Mouse (Mus musculus) heart, adult 2 months (tissue): ENCODE data around the gene Inpp5b.

Experiments used
- CTCF ChIP-seq: fragments of 200-600 bp; IDR thresholded peaks from 2 replicates; pipeline ENCODE4 v1.8.1; 2022; ENCODE audit warnings: antibody characterized with exemption, mild to moderate bottlenecking, moderate library complexity
- POLR2A ChIP-seq: fragments of 200-500 bp; IDR thresholded peaks from 2 replicates; pipeline ENCODE4 v1.6.1; 2011; ENCODE audit warnings: mild to moderate bottlenecking, low read depth, low read length, control low read depth; ENCODE audit not compliant: insufficient read depth

DNA sequence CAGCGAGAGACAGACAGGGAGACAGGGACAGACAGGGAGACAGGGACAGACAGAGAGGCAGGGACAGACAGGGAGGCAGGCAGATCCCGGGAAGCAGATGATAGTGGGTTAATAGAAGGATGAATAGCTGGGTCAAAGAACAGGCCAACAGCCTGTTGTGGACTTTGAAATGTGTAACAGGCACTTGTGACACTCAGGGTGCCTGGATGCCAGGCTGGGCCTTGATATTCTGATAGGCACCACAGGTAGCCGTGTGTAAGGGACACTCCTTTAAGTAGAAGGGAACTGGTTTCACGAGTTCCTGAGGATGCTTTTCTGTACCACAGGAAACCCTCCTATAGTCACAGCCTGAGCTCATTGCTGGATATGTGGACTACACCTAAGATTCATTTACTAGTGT, 48.4 kb downstream of the Inpp5b start:
- TF ChIP-seq CTCF (no peak), POLR2A (no peak)
